Mouse (Mus musculus) bone marrow macrophage, adult 2 months (primary cell): ENCODE results near the gene Gse1. TPM values are rescaled to one million over a fixed set of nuclear protein-coding genes. Genes with fewer than 3 reads are reported as not detected.

Experiments used
- H3K27ac ChIP-seq: 2 replicates; pipeline ENCODE4 v1.5.1; 2012; ENCODE audit warnings: low read depth, low read length; ENCODE audit not compliant: insufficient read depth
- H3K4me1 ChIP-seq: 2 replicates; pipeline ENCODE4 v1.6.1; 2012; ENCODE audit warnings: low read length; ENCODE audit not compliant: control insufficient read depth, insufficient read depth
- H3K4me3 ChIP-seq: 2 replicates; pipeline ENCODE4 v1.5.1; 2012; ENCODE audit warnings: mild to moderate bottlenecking, low read length, moderate library complexity; ENCODE audit not compliant: insufficient read depth
- CTCF ChIP-seq: IDR thresholded peaks from 2 replicates; pipeline ENCODE4 v1.5.1; 2012; ENCODE audit warnings: low read depth, mild to moderate bottlenecking, low read length, moderate library complexity
- POLR2A ChIP-seq: IDR thresholded peaks from 2 replicates; pipeline ENCODE4 v1.6.1; 2012; ENCODE audit warnings: mild to moderate bottlenecking, low read depth, low read length, borderline replicate concordance
- polyA plus RNA-seq: library from polyadenylated mRNA; stranded (reverse); fragments of >200 nt; gene quantifications from 2 replicates; pipeline ENCODE4 v1.2.4, GENCODE M21; 2012; ENCODE audit not compliant: missing spikeins, insufficient read depth, insufficient read length

Gene Gse1
- polyA plus RNA-seq, 1 experiment, result 15.1 TPM

DNA sequence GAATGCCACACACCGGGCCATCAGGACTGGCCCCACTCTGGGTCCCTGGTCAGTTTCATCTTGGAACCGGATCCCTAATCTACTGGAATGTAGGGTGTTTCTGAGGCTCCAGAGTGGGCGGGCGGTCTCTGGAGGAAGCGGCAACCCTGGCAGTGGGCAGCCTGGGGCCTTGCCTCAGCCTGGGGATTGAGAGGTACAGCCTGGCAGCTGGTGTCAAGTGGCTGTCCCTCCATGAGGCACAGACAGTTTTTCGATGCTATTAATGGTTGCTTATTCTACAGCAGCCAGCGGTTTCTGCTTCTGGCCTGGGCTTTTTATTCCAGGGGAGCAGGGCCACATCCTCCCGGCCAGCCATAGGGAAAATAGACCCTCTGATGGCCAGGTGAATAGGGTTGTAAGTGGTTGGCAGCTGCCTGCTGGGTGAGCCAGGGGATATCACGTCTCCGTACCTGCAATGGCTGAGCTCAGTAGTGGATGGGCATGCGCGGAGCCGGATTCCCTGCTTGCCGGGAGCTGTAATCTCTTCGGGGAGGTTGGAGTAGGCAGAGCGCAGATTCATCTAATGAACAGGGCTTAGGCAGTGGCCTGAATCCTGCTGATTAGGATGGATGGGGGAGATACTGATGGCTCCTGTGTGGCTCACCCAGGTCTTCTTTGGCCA lies 22.6 kb downstream of the Gse1 start:
- Histone ChIP-seq H3K4me3 (no peak overlapping the region), H3K4me1 (no peaks in the 10 kb centered on the region), H3K27ac (no peak overlapping the region)
- TF ChIP-seq POLR2A, result no peak
- no peak for TF ChIP-seq CTCF

DNA sequence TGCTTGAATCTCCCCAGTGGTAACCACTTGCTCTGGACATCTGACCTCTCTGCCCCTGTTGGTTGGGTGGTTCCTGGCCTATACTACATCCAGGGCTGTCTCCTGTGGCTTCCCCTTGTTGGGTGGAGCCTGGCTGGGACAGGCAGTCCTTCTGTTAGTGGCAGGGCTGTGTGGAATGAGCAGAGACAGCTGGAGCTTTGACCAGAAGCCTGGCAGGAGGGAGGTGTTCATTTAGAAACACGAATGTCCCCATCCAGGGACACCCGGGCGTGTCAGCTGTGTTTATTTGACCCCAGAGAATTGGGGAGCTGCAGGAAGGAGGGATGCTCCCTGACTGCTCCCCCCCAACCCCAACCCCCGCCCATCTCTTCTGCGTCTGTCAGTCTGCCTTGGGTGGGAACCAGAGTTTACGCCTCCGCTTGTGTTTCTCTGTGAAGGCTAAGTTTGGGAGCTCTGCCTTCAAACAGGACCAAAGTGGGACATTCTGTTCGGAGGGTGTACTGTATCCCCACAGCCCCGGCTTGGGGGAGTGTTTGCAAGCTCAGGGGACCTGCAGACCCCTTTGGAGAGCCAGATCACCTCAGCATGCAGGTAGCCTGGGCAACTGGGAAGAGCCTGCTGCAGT lies 23.3 kb downstream of the Gse1 start:
- TF ChIP-seq CTCF (no peak), POLR2A (no peak)
- Histone ChIP-seq H3K4me1 (no peaks in the 10 kb centered on the region), H3K27ac (no peak overlapping the region), H3K4me3 (no peak overlapping the region)

DNA sequence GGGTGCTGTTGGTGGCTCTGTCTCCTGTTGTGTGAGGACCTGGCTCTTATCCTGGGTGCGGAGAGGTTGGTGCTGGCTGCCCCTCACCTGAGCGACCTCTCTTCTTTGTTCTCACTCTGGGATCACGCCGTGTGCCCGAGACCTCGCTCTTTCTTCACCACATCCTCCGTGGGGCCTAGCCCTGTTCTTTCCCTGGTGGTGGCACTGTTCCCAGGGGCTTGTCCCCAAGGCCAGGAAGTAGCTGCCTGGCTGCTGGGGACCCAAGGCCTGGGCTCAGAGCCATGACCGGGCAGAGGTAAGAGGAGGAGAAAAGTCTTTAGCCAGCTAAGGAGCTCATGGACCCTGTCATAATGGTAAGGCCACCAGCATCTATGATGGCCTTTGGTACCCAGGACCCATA lies 25.4 kb downstream of the Gse1 start:
- TF ChIP-seq POLR2A (no peak), CTCF (no peak)
- Histone ChIP-seq H3K4me1 (no peaks in the 10 kb centered on the region), H3K4me3 (no peak overlapping the region), H3K27ac (no peak overlapping the region)

GRCm38 (mm10) chr8:120255406-120255987 lies 27.2 kb downstream of the Gse1 start:
- TF ChIP-seq CTCF, result no peak
- no peak for TF ChIP-seq POLR2A
- no peak overlapping the region for H3K27ac ChIP-seq
- H3K4me1 ChIP-seq, result no peaks in the 10 kb centered on the region
- H3K4me3 ChIP-seq, result no peak overlapping the region

DNA sequence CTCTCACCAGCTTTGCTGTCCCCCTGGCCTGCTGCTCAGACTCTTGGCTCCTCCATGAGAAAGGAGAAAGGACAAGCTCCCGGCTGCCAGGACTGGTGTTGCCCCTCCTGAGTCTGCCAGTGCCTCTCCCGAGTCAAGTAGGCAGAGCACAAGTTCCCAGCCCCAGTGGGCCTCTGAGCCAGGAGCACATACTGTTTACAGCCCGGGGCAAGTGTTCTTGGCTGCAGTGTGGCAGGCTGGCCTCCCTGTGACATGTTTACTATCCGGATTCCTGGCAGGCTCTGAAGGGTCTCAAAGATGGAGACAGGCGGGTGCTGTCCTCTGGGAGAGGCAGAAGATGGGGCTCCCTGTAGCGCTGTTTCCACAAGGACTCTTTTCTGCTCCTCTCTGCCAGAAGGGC lies 28.7 kb downstream of the Gse1 start:
- Histone ChIP-seq H3K4me3 (no peak overlapping the region), H3K27ac (no peak overlapping the region), H3K4me1 (no peaks in the 10 kb centered on the region)
- TF ChIP-seq POLR2A, result no peak
- no peak for TF ChIP-seq CTCF

DNA sequence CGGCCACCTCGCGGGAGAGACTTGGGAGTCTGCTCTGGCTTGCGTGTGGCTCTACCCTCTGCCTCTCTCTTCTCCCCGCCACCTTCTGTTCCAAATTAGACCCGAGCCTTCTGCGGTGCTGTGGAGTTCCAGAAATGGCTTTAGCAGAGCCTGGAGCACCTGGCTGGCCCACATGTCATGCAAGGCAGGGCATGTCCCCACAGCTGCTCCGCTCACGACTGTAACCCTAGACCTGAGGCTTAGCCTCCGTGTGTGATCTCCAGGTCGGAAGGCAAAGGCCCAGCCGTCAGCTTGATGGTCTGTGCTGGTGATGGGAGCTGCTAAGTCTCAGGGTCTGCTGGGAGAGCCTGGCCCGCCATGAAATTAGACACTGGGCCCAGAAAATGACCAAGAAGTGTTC lies 30.9 kb downstream of the Gse1 start:
- no peak for TF ChIP-seq CTCF
- no peak for TF ChIP-seq POLR2A
- Histone ChIP-seq H3K27ac (no peak overlapping the region), H3K4me1 (no peaks in the 10 kb centered on the region), H3K4me3 (no peak overlapping the region)

DNA sequence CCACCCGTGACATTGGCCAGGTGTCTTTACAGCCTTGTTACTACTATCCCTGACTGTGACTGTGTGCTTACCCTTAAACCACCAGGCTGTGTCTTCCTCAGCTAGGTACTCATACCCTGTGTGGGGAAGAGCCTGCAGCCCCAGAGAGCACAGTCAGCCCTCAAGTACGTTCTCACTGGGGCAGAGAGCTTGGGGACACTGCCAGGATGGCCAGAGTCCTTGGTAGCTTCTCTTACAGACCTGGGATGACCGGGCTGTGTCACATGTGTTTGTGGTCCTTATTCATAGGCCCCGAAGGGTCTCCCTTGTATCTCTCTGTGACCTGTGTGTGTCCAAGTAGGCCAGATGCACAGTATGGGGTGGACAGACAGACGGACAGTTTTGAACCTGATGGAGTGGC lies 32.4 kb downstream of the Gse1 start:
- TF ChIP-seq POLR2A (no peak), CTCF (no peak)
- H3K4me1 ChIP-seq, result no peaks in the 10 kb centered on the region
- H3K27ac ChIP-seq, result no peak overlapping the region
- no peak overlapping the region for H3K4me3 ChIP-seq

GRCm38 (mm10) chr8:120261338-120262120 lies 33.3 kb downstream of the Gse1 start:
- TF ChIP-seq CTCF (no peak), POLR2A (no peak)
- Histone ChIP-seq H3K4me1 (no peaks in the 10 kb centered on the region), H3K4me3 (no peak overlapping the region), H3K27ac (no peak overlapping the region)

DNA sequence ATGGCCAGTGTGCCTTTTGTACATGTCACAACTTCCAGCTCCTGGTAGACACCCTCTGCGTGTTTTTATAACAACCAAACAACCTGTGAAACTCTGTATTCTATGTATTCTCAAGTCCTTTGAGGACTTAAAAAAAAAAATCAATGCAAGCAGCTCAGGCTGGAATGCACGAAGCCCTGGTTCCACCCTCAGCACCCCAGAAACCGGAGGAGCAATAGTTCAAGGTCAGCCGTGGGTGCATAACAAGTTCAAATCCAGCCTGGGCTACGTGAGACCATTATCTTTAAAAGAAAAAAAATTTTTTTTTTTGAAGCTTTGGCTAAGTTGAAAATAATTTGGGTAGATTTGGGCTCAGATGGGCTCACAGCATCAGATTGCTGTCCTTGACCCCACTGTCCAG lies 35.6 kb downstream of the Gse1 start:
- no peaks in the 10 kb centered on the region for H3K4me1 ChIP-seq
- H3K4me3 ChIP-seq, result no peak overlapping the region
- no peak for TF ChIP-seq CTCF
- TF ChIP-seq POLR2A, result no peak
- no peak overlapping the region for H3K27ac ChIP-seq
